Mouse (Mus musculus) midbrain, embryonic 10.5 days (tissue): ENCODE measurements around the gene Slc4a1ap. TPM values are rescaled to one million over a fixed set of nuclear protein-coding genes. Genes with fewer than 3 reads are reported as not detected.

Source experiments
- DNase-seq: peaks from one replicate; pipeline ENCODE4 v3.0.0-alpha.2; 2017; ENCODE audit warnings: low spot score
- H3K27ac ChIP-seq: fragments of 300-500 bp; sonication (generic); replicated peaks from 2 replicates; pipeline ENCODE4 v1.5.1; 2016; ENCODE audit warnings: mild to moderate bottlenecking
- H3K27me3 ChIP-seq: fragments of 300-500 bp; sonication (generic); 2 replicates; pipeline ENCODE4 v1.6.1; 2016; ENCODE audit warnings: low read depth, mild to moderate bottlenecking; ENCODE audit not compliant: poor library complexity, severe bottlenecking
- H3K36me3 ChIP-seq: fragments of 300-500 bp; sonication (generic); 2 replicates; pipeline ENCODE4 v1.6.1; 2016; ENCODE audit warnings: mild to moderate bottlenecking, moderate library complexity
- H3K4me1 ChIP-seq: fragments of 300-500 bp; sonication (generic); 2 replicates; pipeline ENCODE4 v1.6.1; 2016
- H3K4me3 ChIP-seq: fragments of 300-500 bp; sonication (generic); 2 replicates; pipeline ENCODE4 v1.5.1; 2016; ENCODE audit warnings: mild to moderate bottlenecking, moderate library complexity
- H3K9me3 ChIP-seq: fragments of 300-500 bp; sonication (generic); replicated peaks from 2 replicates; pipeline ENCODE4 v1.6.1; 2016; ENCODE audit warnings: mild to moderate bottlenecking
- WGBS: fragments of 180-500 bp; shearing (Covaris S2); methylation state at CpG from one replicate; pipeline ENCODE4 v1.1.7; 2016; 5-methylcytosine and 5-hydroxymethylcytosine counted together
- polyA plus RNA-seq: library from polyadenylated mRNA; unstranded; fragments of >200 nt; fragmentation: Nextera tagmentation; extraction: Ambion mirVana; gene quantifications from 2 replicates; pipeline ENCODE4 v1.2.1, GENCODE M21; 2016

Slc4a1ap gene
- polyA plus RNA-seq, 1 experiment from 2014 or later = 32.4 TPM

DNA sequence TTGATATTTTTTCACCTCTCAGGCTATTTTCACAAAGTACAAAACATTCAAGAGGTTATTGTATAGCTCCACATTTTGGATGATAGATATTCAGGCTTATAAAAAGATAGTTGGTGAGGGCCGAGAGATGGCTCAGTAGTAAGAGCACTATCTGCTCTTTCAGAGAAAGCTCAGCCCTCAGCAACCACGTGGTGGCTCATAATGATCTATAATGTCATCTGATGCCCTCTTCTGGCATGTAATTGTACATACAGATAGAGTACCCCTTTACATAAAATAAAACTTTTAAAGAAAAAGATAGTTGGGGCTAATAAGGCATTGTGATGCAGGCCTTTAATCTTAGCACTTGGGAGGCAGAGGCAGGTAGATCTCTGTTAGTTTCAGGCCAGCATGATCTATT lies 1.8 kb downstream of the Slc4a1ap start:
- no peaks in the 10 kb centered on the region for H3K9me3 ChIP-seq
- peaks cover 24% of the 10 kb centered on the region for H3K4me1 ChIP-seq
- H3K27me3 ChIP-seq = no peaks in the 10 kb centered on the region
- H3K27ac ChIP-seq = no peak overlapping the region
- DNase-seq = no peak
- WGBS = 66% methylated on average over 2 of the region's 2 CpGs
- H3K4me3 ChIP-seq = peak overlapping the region; percentile 77; the same call in 1 of the 2 replicates
- H3K36me3 ChIP-seq = peaks cover 51% of the 10 kb centered on the region

DNA sequence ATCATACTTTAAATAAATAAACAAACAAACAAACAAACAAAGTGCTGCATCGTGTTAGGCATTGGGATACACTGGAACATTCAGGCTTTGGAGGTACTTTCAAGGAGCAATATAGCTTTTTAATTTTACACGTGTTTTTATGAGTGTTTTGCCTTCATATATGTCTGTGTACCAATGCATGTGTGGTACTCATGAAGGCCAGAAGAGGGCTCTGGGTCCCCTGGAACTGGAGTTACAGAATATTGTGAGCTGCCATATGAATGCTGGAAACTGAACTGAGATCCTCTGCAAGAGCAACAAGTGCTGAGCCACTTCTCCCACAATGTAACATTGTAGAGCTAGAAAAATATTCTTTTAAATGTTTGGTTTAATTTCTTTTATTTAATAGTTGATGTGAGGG lies 8.4 kb downstream of the Slc4a1ap start:
- Histone ChIP-seq H3K27ac (no peak overlapping the region), H3K4me1 (no peaks in the 10 kb centered on the region), H3K9me3 (no peaks in the 10 kb centered on the region), H3K36me3 (peaks cover 95% of the 10 kb centered on the region), H3K27me3 (no peaks in the 10 kb centered on the region), H3K4me3 (no peak overlapping the region)
- no peak for DNase-seq
- 88% methylated on average over 2 of the region's 2 CpGs for WGBS

DNA sequence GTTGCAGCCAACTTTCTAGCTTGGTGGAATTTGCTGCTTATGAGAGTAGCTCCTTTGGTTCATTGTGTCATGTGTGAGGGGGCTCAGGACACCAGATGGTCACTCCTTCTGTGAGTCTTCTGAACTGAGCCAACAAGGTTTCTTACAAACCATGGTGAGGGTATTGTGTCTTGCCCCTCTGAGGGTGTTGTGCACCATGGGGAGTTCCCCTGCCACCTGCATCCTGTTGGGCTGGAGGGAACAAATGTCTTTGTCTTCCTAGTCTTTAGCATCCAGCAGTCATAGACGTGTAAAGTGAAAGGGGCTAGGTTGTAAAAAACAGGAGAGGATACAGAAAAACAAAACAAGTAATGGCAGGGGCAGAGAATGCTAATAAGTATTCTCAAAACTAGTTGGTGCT lies 32.6 kb downstream of the Slc4a1ap start:
- WGBS = 48% methylated on average over 1 of the region's 1 CpGs
- Histone ChIP-seq H3K27me3 (no peaks in the 10 kb centered on the region), H3K36me3 (peaks cover 69% of the 10 kb centered on the region), H3K4me1 (no peaks in the 10 kb centered on the region; the same call in 1 of the 2 replicates), H3K27ac (no peak overlapping the region), H3K9me3 (no peaks in the 10 kb centered on the region), H3K4me3 (no peak overlapping the region)
- no peak for DNase-seq

DNA sequence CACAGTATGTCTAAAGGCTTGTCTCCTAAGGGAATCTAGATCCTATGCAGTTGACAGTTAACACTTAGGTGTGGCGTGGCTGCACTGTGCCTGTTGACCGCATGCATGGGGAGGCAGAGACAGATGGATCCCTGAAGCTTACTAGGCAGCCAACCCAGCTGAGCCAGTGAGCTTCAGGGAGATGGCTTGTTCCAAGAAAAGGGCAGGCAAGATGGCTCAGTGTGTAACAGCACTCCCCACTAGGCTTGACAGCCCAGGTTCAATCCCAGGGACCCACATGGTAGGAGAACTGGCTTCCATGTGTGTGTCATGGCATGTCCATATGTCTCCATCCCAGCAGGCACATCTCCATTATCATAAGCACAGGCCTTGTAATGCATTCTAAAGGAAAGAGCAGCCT lies 33.6 kb downstream of the Slc4a1ap start:
- WGBS = 97% methylated on average over 2 of the region's 2 CpGs
- Histone ChIP-seq H3K27ac (no peak overlapping the region), H3K4me1 (no peaks in the 10 kb centered on the region; the same call in 1 of the 2 replicates), H3K4me3 (no peak overlapping the region), H3K9me3 (no peaks in the 10 kb centered on the region), H3K27me3 (no peaks in the 10 kb centered on the region), H3K36me3 (peaks cover 59% of the 10 kb centered on the region)
- no peak for DNase-seq

- Histone ChIP-seq H3K4me1 (no peaks in the 10 kb centered on the region; the same call in 1 of the 2 replicates), H3K36me3 (peaks cover 41% of the 10 kb centered on the region), H3K9me3 (no peaks in the 10 kb centered on the region), H3K27ac (no peak overlapping the region), H3K27me3 (no peaks in the 10 kb centered on the region), H3K4me3 (no peak overlapping the region)
- 91% methylated on average over 7 of the region's 7 CpGs for WGBS
- DNase-seq = no peak
These were observed 35.4 kb downstream of the Slc4a1ap start for GRCm38 (mm10) chr5:31562036-31562666.

DNA sequence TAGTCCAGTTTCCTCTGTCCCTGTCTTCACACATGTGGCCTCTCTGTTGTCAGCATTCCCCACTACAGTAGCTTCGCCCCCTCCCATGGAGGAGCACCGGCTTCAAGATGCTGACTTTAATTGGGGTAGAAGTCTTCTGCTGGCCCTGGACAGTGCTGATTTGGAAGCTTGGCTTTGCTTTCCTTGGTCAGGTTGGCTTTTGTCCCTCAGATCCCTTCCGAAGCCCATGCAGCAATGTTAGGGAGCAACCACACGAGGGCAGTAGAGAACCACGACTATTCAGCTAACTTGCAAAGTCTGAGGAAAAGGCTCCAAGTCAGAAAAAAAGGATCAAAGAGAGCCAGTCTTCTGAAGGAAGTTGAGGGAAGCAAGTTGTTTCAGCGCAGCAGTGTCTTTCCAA lies 36.7 kb downstream of the Slc4a1ap start:
- WGBS = 10% methylated on average over 6 of the region's 6 CpGs
- H3K4me3 ChIP-seq = no peak overlapping the region
- H3K4me1 ChIP-seq = no peaks in the 10 kb centered on the region; the same call in 1 of the 2 replicates
- no peaks in the 10 kb centered on the region for H3K27me3 ChIP-seq
- H3K27ac ChIP-seq = no peak overlapping the region
- H3K9me3 ChIP-seq = no peaks in the 10 kb centered on the region
- DNase-seq = peak; percentile 73
- peaks cover 31% of the 10 kb centered on the region for H3K36me3 ChIP-seq

- no peak for DNase-seq
- Histone ChIP-seq H3K27ac (no peak overlapping the region), H3K27me3 (no peaks in the 10 kb centered on the region), H3K4me3 (no peak overlapping the region), H3K4me1 (no peaks in the 10 kb centered on the region; the same call in 1 of the 2 replicates), H3K36me3 (peaks cover 31% of the 10 kb centered on the region), H3K9me3 (no peaks in the 10 kb centered on the region)
- WGBS = 53% methylated on average over 7 of the region's 7 CpGs
These were observed 37.1 kb downstream of the Slc4a1ap start for GRCm38 (mm10) chr5:31563905-31564304.

GRCm38 (mm10) chr5:31564976-31565375 lies 38.2 kb downstream of the Slc4a1ap start:
- WGBS = 93% methylated on average over 4 of the region's 4 CpGs
- H3K4me3 ChIP-seq = no peak overlapping the region
- H3K4me1 ChIP-seq = no peaks in the 10 kb centered on the region; the same call in 1 of the 2 replicates
- peaks cover 24% of the 10 kb centered on the region for H3K36me3 ChIP-seq
- no peaks in the 10 kb centered on the region for H3K9me3 ChIP-seq
- H3K27me3 ChIP-seq = no peaks in the 10 kb centered on the region
- no peak for DNase-seq
- no peak overlapping the region for H3K27ac ChIP-seq

- 79% methylated on average over 7 of the region's 7 CpGs for WGBS
These were observed 39.2 kb downstream of the Slc4a1ap start for GRCm38 (mm10) chr5:31566026-31566425.

GRCm38 (mm10) chr5:31566457-31566856 lies 39.7 kb downstream of the Slc4a1ap start:
- 63% methylated on average over 3 of the region's 3 CpGs for WGBS
- peaks cover 15% of the 10 kb centered on the region for H3K36me3 ChIP-seq

More at GRCm38 (mm10) chr5:31566026-31566425, 39.2 kb downstream of the Slc4a1ap start:
- H3K9me3 ChIP-seq = no peaks in the 10 kb centered on the region
- H3K27me3 ChIP-seq = no peaks in the 10 kb centered on the region
- H3K4me1 ChIP-seq = peaks cover 6% of the 10 kb centered on the region
- H3K27ac ChIP-seq = no peak overlapping the region
- no peak overlapping the region for H3K4me3 ChIP-seq
- H3K36me3 ChIP-seq = peaks cover 16% of the 10 kb centered on the region
- DNase-seq = no peak

DNA sequence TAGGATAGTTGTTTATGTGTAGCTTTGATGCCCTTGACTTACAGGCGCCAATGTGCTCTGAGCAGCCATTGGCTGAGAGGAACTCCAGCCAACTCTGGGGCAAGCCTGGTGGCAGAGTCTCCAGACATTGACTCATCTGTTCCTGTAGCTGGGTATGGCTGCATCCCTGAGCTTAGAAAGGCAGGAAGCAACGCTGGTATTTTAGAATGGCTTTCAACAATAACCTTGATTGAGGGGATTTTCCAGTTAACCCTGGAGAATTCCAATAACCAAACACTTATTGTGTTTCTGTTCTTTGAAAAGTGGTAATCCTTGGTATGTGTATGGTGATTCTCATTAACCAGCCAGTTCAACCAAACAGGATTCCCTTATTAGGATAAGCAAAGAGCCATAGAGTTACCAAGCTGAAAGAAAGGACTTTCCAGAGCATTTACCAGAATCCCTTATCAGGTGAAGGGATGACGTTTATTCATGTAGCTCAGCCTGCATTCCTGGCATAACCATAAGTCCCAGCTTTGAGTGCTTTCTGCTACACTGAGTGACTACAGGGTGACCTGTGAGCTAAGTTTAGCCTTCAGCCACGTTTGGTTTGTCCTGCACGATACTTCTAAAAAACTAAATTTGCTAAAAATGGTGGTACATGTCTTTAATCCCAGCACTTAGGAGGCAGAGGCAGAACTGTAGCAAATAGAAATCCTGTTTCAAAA lies 41.3 kb downstream of the Slc4a1ap start:
- 79% methylated on average over 5 of the region's 5 CpGs for WGBS

More at GRCm38 (mm10) chr5:31566457-31566856, 39.7 kb downstream of the Slc4a1ap start:
- Histone ChIP-seq H3K4me3 (no peak overlapping the region), H3K4me1 (peaks cover 10% of the 10 kb centered on the region), H3K27ac (no peak overlapping the region), H3K9me3 (no peaks in the 10 kb centered on the region), H3K27me3 (no peaks in the 10 kb centered on the region)
- no peak for DNase-seq

GRCm38 (mm10) chr5:31571023-31571608 lies 44.3 kb downstream of the Slc4a1ap start:
- WGBS = 17% methylated on average over 20 of the region's 20 CpGs
- no peak for DNase-seq
- Histone ChIP-seq H3K4me1 (peaks cover 13% of the 10 kb centered on the region), H3K27me3 (no peaks in the 10 kb centered on the region), H3K4me3 (peak overlapping the region; percentile 19; the same call in 1 of the 2 replicates), H3K9me3 (no peaks in the 10 kb centered on the region), H3K36me3 (0 out of 2 replicates have a peak, but pooled peaks cover 2% of the 10 kb centered on the region), H3K27ac (peak overlapping the region; percentile 25)

More for the DNA sequence above, 41.3 kb downstream of the Slc4a1ap start:
- Histone ChIP-seq H3K27ac (no peak overlapping the region), H3K36me3 (peaks cover 2% of the 10 kb centered on the region; the same call in 1 of the 2 replicates), H3K4me1 (peaks cover 13% of the 10 kb centered on the region), H3K4me3 (no peak overlapping the region), H3K9me3 (no peaks in the 10 kb centered on the region), H3K27me3 (no peaks in the 10 kb centered on the region)
- no peak for DNase-seq

DNA sequence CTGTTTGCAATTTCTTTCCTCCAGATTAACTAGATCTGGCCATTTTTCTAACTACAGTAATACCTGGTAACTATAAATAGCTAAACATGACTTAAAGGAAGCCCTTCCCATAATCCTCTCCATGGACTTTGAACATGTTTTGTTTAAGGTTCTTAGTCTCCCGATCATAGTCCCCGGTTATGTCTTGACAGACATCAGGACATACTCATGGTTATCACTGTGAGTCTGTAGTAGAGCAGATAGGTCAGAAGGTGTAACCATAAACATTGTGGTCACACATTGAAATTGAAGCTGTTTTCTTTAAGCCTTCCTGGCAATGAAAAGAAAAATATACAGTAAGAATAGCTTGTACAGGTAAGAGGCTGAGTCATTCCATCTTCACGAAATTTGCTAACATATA lies 46.9 kb downstream of the Slc4a1ap start:
- Histone ChIP-seq H3K27ac (no peak overlapping the region), H3K4me1 (peaks cover 13% of the 10 kb centered on the region), H3K4me3 (no peak overlapping the region), H3K9me3 (no peaks in the 10 kb centered on the region), H3K27me3 (no peaks in the 10 kb centered on the region), H3K36me3 (0 out of 2 replicates have a peak, but pooled peaks cover 2% of the 10 kb centered on the region)
- WGBS = 94% methylated on average over 3 of the region's 3 CpGs
- no peak for DNase-seq
